Mouse (Mus musculus) cerebellum, adult 11 months (tissue): ENCODE results near the gene Pmf1.

Source experiments
- DNase-seq: peaks from one replicate; pipeline ENCODE4 v3.0.0; 2022

Gene Pmf1

DNA sequence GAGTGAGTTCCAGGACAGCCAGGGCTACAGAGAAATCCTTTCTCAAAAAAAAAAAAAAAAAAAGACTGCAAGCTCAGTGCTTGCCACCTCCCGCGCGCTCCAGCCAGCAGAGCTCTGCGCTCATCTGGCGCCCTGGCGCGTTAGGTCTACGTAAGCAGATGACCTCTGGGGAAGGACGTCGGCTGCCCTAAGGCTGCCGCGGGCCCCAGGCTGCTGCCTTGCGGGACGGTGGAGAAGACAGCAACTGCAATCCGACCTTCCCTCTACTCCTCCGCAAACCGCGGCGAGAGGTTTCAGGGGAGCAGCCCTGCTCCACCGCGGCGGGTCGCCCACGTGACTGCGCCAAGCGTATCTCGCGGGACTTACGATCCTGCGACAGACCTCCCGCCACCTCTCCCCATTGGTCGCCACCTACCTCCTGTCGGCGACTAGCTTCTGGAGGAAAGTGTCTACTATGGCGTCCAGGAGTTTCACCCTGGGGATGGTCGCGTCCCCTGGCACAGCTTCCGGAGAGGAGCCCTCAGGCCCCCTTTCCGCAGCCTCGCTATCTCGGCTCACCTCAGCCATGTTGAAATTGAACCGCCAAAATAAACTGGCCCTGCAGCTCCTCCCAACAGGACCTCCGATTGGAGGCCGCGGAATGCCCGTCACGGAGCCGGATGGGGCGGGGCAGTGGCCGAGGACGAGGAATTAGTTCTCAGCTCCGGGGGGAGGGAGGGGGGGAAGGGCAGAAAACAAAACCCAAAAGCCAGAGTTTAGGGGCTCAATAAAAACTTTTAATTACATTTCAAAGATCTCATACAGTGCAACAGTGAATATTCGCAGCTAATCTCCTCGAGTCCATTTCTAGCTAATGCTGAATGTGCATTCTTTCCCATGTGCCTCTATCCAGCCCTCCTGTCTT lies at the start of gene Pmf1:
Gene Pmf1 (minus strand): TSS at position 591 of the 904 bp plus-strand sequence.
- peak; percentile 81 for DNase-seq

DNA sequence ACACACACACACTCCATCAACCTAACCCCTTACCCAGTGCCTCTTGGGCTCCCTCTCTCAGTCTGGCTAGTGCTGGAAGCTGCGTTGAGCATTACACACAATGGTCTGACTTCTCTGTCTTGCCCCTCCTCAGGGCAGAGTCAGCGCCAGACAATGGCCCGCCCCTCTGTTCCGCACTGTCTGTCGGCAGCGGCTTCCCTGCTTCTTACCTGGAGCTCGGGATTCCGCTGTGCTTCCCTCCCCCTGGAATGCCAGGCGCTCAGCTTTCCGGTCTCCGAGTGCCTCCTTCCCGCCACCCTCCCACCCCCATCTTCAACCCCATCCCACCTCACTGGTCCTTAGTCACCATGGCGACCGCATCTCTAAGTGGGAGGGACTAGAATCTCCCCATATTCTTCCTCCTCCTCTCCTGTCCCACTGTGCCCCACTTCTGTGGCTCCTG lies 48.7 kb upstream of the Pmf1 start:
- no peak for DNase-seq

DNA sequence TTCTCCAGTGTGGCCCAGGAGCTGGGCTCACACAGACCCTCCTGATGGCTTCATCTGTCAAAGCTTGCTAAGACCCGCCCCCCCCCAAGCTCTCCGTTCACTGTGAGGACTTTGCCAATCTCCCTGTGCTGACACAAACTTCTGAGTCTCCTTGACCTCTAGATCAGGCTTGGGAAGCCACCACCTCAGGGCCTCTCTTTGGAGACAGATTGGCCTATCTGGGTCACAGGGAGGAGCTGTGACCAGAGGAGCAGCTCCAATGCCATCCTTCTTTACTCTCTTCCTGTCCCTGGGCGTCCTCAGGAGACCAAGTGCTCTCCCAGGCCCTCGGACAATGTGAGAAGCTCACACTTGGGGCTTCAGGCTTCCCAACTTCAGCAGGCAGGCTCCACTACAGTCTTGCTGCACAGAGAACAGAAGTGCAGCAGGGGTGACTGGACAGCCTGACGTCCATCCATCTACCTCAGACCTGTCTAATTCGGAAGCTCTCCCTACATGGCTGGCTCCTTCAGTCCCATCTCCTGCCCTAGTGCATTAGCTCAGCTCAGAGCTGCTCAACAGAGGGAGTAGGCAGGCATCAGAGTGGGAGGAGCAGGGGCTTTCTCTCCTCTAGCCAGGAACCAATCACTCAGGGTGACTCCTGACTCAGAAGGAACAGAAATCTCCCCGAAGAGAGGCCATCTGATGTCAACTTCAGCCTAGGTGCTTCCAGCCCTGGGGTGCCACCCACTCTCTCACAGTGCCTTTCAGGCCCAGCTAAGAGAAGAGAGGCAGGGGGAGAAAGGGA lies 46.8 kb upstream of the Pmf1 start:
- DNase-seq, result no peak

DNA sequence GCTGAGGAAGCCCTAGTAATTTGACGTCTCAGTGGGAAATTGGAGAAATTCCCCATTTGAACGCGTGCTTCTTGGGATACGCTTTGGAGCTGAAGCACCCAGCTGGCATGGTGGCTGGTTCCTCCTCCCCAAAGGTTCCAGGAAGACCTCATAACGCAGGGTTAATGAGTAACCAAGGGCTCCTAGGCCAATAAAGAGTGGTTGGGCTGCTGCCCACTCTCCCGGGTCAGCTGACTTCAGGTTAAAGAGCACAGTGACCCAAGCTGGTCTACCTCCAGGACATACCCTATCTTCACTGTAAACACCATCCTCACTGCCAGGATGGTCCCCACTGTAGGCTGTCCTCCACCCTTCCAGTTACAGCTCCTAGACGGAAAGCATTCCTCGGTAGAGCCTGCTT lies 46.2 kb upstream of the Pmf1 start:
- DNase-seq, result no peak

DNA sequence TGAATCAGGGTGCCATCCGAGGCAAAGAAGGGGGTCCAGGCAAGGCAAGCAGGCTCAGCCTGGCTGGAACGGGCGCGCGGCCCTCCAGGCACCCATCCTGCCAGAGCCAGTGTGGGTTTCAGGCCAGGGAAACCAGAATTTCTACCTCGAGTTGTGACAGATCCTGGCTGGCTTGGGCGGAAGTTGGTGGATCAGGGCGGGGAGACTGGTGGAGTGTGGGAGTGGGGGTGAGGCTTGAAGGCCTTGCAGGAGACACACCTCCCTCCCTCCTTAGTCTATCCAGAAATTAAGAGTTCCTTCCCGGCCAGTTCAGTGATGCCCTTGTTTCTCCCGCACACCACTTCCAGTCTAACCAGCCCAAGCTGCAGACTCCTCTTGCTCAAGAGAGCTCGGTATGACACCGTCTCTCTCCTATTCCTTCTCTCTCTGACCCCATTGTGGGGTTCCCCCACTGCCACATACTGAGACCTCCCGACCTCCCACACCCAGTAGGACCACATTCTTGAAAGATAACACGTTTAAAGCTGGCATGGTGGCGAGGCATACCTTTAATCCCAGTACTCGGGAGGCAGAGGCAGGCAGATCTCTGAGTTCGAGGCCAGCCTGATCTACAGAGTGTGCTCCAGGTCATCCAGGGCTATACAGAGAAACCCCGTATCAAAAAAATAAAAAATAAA lies 45.6 kb upstream of the Pmf1 start:
- no peak for DNase-seq

DNA sequence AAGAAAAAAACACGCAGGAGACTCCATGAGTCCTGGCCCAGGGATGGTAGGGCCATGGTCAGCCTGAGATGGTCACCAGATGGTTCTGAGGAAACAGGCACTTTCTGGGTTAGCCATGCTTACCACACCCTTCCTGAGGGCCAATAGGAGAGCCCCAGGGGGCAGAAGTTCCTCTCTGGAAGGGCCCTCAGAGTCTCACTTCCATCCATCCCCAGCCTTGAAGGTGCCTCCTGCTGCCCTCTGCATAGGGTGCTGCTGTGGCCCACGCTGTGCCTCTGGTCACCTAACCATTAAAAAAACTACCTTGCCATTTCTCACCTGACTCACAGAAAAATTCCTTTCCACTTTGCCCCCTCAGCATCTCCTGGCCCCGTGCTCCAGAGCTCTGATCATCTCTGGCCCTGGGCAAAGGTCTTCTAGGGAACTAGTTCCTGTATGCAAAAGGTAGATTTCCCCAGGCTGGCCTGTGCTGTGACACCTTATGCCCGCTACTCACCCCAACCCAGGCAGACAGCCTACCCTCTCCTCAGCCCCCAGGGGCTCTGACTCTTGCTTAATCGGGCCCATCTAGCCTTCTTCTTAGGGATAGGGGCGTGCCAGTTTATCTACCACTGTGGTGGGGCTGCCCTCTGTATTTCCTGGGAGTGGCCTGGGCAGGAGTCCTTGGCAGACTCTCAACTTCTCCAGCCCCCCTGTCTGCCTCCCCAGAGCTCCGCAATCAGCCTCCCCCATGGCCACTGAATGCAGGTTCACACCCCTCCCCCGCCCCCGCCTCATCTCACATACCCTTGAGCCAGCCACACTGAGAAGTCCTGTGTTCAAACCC lies 44.8 kb upstream of the Pmf1 start:
- no peak for DNase-seq

DNA sequence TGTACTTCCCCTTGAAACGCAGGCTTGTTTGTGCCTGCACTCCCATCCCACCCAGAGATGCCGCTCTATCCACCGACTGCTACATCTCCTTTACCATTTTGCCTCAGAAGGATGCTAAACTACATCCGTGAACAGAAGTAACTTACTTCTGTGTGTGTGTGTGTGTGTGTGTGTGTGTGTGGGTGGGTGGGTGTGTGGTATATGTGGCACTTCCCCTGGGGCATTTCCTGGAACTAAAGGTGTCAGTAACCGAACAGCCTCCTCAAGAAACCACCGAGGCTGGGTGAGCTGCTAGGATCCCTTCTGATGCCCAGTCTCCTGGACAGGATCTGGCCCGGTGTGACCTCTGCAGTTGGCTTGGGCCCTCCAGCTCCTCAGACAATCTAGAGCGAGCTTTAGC lies 43.9 kb upstream of the Pmf1 start:
- no peak for DNase-seq

DNA sequence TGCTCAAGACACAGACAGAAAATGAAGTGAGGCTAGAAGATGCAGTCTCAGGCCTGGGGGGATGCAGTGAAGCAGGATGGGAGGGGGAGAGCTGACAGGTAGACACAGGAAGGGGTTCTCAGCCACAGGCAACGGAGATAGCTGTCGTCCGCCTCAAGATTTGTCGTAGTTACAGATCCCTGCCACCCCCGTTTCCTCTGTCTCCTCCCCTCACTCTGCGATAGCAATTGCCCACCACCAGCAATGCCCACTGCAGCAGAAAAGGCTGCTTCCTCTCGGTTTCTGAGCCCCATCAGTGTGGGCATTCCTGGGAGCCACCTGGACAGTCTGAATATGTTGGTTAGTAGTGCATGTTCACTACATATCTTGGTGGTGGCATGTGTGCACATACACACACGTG lies 43.2 kb upstream of the Pmf1 start:
- no peak for DNase-seq

DNA sequence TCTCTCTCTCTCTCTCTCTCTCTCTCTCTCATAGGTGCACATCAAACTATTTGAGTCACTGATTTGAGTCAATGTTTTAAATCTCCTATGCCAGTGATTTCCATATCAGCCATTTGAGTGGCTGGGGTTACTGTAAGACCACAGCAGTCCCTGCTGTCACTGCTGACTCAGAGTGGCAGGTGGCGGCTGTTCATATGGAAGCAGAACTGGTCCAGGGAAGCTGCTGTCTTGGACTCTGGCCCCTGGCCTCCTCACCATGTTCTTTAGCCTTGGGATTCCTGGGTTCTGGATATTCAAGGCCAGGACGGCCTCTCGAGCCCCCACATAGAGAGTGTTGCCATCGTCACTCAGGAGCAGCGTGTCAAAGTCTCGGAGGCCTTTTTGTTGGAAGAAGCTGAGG lies 42.6 kb upstream of the Pmf1 start:
- DNase-seq, result no peak

DNA sequence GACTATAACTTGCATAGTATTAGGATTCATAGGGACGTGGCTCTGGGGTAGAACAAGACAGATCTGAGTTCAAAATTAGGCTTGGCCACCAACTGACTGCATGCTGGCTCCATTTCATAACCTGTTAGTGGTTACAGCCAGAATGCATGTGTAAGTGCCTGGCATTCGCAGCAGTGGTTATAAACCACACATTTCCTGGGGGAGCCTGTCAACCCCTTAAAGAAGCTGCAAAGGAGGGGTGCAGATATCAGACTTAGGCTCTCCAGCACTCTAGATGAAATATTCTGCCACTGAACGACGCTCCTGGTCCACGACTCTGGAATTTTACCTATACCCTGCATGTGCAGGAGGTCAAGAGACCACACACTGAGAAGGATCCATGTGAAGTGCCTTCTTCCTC lies 42.1 kb upstream of the Pmf1 start:
- no peak for DNase-seq

DNA sequence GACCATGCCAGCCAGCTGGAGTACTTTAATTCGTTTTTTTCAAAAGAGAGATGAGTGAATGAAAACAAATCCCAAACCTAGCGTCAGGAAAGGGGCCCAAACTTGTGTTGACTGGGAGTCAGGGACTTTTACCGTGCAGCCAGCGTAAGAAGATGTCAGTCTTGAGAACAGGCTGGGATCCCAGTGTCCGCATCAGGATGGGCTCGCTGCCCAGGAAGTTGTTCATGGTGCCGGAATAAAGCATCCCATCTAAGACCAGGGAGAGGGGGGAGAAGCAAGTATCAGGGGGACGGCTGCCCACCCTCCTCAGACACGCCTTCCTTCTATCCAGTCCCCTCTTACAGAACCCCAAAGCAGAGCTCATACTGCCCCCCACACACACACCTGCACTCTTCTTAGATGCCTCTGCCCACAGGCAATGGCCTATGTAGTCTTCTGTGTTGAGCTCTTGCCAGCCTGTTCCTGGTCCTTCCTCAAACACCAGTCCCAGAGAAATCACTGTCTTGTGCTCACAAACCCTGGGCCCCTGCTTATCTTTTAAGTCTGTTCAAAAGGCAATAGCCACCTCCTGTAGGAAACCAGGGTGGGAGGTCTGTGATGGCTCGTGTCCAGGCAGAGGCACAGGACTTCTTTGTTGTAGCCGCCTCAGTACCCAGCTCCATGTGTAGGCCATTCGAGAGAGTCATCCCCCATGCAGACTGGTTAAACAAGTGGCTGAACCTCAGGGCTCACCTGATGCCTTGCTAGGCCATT lies 40.4 kb upstream of the Pmf1 start:
- no peak for DNase-seq

DNA sequence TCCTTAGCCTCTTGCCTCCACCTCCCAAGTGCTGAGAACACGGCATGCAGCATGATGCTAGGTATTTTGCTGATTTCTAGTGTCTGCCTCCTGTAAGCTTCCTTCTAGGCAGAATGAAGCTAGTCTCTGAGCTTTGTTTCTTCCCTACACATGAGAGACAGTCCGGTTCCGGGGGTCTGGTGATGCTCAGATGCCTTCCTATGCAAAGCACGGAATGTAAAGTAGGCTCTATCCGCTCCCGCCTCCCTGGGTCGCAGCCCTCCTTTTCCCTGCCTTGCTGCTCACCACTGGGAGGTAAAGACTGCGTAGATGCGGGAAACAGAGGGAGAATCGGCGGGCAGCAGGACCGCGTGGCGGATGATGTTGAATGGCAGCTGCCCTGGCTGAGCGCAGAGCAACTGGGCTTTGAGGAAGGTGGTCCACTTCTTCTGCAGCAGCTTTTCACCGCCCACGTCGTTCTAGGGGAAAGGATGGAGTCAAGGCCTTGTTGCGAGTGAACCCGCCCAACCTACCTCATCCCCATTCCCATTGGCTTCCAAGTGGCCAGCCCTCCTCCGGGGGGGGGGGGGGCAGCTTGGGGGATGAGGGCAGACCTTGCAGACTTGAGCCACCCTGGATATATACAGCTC lies 39.4 kb upstream of the Pmf1 start:
- DNase-seq, result peak; percentile 63

DNA sequence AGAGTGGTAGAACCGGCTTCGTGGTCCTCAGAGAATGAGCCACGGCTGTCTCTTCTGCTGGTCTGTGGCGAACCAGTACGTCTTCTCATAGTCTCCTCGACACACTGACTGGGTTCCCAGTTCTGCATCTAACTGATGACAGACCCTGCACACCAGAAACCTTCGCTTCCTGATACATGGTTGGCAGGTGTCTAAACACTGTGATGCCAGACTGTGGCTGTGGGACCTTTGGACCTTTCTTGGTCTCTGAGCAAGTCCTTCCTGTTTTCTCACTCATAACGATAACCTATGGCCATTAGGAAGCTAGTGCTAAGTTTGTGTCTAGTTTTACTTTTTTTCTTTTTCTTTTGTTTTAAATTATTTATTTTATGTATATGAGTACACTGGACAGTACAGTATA lies 38.3 kb upstream of the Pmf1 start:
- no peak for DNase-seq

DNA sequence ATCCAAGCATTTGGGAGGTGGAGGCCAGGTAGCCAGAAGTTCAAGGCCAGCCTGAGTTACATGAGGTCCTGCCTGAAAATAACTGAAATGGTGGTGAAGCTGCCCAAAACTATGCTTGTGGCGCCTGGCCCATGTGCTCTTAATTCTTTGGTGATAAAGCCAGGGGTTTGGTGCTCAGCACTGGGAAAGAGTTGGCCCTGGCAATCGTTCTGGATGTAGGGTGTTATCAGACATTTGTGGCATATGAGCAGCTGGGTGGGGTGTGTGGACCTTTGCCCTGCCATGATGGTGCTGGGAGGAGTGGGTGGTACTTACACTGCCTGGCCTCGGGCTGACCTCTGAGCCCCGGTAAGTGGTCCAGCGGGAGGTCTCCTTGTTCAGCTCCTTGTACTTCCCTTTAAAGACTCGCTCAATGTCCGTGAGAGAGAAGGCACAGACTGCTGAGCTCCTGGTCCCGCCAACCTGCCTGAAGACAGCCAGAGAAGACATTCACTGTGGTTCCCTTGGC lies 37.6 kb upstream of the Pmf1 start:
- no peak for DNase-seq

DNA sequence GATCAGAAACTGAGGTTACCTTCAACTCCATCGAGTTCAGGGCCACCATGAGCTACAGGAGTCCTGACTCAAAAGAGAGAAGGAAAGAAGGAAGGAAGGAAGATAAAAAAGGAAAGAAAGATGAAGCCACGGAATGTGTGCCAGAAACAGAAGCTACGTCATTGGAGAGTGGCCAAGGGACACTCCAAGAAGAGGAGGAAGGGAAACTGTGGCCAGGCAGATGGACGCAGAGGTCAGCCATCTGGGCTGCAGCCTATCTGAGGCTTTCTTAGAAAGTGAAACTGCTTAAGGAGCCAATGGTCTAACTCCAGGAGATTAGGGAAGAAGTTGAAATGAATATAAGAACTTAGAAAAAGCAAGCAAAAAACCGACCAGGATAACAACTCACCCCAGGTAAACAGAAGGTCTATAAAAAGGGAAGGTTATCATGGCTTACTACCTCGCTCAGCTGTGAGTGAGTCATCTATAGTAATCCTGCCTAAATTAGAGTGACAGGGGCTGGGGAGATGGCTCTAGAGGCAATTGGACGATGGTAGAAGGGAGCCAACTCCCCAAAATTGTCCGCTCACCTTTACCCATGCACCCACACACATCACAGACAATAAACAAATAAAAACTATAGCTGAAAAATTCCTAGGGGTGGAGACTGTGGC lies 36.5 kb upstream of the Pmf1 start:
- DNase-seq, result no peak

DNA sequence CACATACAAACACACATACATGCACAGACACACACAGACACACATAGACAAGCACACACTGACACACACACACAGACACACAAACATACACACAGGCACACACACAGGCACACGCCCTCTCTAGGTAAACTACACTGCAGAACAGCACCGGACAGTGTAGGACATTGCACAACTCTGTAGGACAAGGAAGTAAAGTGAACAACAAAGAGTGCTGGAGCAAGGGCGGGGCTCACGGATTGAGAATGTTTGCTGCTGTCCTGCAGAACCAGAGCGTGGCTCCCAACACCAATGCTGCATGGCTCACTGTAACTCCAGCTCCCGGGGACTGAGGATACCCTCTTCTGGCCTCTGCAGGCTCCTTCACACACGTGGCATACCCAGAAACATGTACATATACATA lies 32.8 kb upstream of the Pmf1 start:
- no peak for DNase-seq

DNA sequence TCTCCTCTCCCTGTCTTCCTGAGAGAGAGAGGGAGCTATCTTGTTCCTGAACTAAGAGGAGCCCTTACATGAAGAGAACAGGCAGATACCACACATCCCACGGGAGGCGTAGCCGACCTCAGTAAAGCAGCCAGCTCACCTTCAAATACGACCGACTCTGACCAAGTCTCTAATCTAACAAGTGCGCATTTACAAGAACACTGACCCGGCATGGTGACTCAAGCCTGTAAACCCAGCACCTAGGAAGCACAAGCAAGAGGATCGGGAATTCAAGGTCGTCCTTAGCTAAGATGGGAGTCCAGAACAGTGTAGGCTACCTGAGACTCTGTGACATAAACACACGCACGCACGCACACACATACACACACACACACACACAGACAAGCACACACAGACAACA lies 32.4 kb upstream of the Pmf1 start:
- no peak for DNase-seq

DNA sequence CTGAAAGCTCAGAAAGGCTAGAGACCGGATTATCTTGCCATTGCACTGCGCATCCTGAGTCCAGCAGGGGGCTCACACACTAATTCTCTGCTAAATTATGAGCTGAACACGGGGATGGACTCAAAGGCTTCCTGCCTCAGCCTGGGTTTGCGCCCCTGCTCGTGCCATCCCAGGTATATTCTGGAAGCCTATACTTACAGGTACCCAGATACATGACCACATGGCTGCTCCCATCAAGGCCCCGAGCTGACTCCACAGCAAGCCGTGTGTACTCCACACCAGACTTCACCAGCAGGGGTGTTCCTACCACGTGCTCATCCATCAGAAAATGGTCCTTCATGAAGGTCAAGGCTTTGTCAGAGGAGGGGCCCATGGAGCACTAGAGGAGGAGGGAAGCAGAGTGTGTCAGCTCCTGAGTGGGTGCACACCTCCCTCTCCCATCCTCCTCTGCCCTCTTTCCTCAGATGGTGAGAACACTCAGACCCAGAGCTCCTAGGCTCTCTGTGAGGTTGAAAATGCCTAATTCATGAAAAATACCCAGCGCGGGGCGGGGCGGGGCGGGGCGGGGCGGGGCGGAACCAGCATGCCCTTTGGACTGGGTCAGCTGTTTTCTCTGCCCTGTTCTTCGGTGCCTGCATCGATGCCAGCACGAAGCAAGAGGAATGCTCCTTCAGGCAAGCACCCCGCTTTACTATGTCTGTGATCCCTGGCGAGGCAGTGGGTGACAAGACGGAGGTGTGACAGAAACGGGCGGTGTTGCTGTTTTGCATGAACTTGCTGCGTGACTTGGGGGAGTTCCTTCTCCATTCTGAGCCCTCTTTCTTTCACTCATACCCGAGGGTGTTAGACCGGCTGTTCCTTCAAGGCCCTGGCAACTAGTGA lies 30.6 kb upstream of the Pmf1 start:
- DNase-seq, result no peak

DNA sequence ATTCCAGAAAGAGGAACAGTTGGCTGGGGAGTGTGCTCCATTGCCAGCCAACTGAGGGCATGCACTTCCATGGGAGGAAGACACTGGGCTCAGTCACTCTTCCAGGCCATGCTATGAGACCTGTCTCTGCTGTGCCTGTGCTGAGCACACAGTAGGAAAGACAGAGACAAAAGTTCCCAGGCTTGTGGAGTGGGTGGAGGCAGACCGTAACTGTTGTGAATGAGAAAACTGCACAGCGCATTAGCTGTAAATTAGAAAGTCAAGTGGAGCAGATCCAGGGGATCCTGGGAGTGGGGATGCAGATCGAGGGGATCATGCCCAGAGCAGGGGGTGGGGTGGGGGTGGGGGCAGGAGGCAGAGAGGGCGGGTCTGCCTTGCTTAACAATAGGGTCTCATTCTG lies 29.5 kb upstream of the Pmf1 start:
- no peak for DNase-seq

DNA sequence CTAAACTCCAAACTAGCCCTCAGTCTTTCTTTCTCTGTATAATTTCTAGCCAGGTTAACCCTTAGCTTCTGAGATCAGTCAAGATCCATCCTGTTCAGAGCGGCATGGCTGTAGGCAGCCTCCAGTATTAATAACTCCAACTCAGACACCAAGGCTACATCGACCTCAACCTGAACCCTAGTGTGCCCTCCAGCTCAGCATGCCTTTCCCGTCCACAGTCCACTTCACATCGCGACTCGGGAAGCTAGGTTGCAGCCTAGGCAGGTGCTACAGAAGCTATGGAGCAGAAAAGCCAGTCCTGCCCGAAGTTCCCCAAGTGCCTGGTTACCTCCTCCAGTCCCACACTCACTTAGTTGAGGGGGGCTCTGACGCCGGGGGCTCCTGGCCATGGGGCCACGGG lies 27.3 kb upstream of the Pmf1 start:
- no peak for DNase-seq
